Mouse (Mus musculus) right cerebral cortex, postnatal 10 days (tissue): ENCODE results near the gene Pirt.

Experiments used
- DNase-seq, 2 experiments: peaks; one replicate each; pipeline ENCODE4 v3.0.0; 2021; ENCODE audit warnings: low spot score in 2 of 2

Pirt gene

GRCm38 (mm10) chr11:66946521-66946920, 34.7 kb downstream of the Pirt start:
- DNase-seq, result no peak

DNA sequence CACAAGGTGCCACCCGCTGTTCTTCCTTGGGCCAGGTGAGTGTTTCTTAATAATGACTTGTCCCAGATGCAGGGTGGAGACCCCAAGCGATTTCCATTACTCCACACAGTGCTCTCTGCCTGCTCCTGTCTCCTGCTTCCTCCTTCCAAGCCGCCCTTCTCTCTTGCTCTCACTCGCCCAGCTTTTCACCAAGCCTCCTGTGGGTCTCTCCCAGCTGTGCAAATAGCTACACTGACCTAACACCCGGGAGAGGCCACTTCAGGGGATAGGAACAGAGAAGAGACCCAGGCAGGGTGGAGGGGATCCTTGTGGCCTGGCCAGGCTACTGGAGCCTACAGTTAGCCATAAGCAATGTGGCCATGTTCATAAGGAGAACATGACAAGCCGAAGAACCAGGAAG, 35.1 kb downstream of the Pirt start:
- DNase-seq, result no peak

DNA sequence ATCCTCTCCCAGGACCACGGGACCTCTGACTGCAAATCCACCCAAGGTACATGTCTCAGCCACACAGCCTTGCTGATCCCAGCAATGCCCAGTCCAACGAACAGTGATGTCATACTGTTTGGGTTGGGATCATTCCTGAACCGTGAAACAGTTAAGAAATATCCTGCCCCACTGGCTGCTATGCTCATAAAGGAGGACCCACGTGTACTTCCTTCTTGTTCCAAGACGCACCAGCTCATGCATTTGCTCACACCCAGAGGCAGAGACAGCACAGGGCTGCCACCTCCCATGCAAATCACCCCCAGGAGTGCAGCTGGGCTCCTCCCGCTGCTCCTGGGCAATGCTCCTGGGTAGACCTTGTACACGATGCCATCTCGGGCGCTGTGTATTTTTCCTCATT, 44.5 kb downstream of the Pirt start, which contains the start of gene Tmem238l:
Gene Tmem238l, plus strand, starts transcription at position 336 of the 400 bp plus-strand sequence.
- DNase-seq, result no peak

DNA sequence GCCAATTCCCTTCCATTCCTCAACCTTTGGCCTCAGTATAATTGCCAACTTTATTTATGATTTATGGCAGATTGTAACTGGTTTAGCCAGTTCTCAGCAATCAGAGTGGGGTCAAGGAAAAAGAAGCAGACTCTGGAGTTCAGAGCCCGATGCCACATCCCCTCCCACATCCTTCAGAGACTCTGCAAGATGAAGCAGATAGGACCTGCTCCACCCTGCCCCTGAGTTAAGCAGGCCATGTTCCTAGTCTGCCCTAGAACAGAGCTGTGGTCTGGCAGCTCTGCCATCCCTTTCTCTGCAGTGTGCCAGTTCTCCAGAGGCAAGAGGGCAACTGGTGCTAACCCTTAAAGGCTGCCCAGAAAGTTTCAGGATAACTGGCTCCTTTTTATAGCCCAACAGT, 49.0 kb downstream of the Pirt start:
- no peak for DNase-seq

DNA sequence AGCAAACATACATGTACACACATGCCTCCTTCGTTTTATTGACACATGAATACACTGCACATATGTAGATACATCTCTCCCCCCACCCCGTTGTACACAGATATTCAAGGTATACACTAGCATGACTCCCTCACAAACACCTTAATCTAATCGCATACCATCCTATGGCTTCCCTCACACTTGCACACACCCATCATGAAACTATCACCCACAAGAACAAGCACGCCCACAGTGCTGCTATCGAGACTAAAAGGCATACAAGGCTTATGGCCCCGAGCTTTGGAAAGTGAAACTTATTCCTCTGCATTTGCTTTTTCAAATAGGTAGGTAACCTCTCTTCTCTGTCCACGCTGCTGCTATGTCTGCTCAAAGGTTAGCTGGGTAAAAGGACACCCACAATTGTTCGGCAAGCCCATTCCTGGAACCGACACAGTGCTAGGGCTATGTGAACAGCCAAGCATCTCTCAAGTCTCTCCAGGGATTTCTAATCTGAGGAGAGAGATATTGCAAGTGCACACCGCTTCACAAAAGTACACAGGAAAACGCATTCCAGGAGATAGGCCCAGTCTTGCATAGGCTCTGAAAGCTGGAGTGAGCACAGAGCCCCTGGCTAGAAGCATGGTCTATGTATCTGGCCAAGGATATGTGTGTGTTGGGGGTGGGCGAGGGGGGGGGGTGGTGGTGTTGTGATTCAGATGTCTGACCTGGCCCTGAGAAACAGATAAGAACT, 49.8 kb downstream of the Pirt start:
- DNase-seq, result no peak

DNA sequence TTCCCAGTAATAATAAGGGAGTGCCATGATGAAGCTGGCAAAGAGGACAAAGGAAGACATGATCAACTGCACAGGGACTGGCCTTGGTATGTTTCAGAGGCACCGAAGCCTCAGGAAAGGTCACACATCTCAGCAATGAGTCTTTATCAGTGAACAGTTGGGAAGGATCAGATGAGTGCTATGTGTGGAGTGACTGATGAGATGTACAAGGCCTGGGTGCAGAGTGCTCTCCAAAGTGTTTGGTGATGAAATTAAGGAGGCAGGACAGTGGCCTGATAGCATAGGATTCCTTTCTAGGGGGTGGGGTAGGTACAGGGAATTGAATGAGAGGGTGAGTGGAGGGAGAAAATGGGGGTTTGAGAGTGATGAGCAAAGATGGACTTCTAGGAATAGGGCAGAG, 51.7 kb downstream of the Pirt start:
- DNase-seq, result no peak

- no peak for DNase-seq
Measured at GRCm38 (mm10) chr11:66966500-66967116, 54.8 kb downstream of the Pirt start.

GRCm38 (mm10) chr11:66968575-66968974, 56.8 kb downstream of the Pirt start:
- DNase-seq, result no peak

- DNase-seq, result no peak
Measured at GRCm38 (mm10) chr11:66973507-66973906, 61.7 kb downstream of the Pirt start.

- DNase-seq, result no peak
Measured at GRCm38 (mm10) chr11:66975606-66976330, 64.0 kb downstream of the Pirt start.
